Mouse (Mus musculus): ENCODE measurements at regions not wholly inside any gene's neighbourhood (a gene's known extent, or its start where the extent isn't known, plus 50 kb on each side); places are given as distances from the start of the nearest gene placed in this dataset.

- peak; percentile 39 to 48 for DNase-seq
- intact Hi-C loops (cut with DNase I), result no loop called here
Observed at GRCm38 (mm10) chr1:72963449-72963848, 52.3 kb downstream of the Tnp1 start.

DNA sequence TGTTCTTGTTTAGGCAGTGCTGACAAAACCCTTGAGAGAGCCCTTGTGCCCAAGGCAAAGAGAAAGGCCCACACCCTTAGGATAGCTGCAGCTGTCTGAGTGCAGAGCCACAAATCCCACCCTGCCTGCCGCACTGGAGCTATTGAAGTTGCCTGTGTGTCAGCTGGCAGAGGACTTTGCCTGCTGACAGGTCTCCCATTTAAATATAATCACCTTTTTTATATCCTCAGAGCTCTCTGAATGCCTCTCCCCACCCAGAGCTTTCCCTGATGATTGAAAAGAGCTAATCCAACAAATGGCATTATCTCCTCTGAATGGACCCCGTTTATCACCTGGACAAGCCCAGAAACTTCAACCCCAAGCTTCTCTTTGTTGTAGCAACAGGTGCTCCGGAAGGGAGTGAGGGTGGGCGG is 55.5 kb downstream of the Tnp1 start:
- DNase-seq, result no peak
- intact Hi-C loops (cut with DNase I), result no loop called here

DNA sequence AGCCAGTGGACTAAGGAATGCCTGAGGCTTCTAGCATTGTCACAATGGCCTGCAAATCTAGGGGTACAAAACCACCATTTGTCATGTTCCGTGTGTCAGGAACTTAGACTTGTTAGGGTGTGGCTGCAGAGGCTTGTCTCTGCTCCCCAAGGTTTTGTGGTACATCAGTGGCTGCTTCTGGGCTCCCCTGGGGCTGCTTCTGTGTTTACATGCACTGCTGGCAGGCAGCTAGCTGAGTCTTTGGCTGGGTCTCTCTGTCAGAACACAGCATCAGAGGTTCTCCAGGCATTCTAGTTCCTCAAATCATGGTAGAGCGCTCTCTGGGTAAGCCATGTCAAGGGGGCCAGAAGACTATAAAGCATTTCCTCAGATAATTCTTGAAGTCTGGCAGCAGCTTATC is 60.3 kb downstream of the Tnp1 start:
- DNase-seq, result no peak
- intact Hi-C loops (cut with DNase I), result no loop called here

- intact Hi-C loops (cut with DNase I), result no loop called here
- no peak for DNase-seq
Observed at GRCm38 (mm10) chr1:72952896-72953295, 62.8 kb downstream of the Tnp1 start.

GRCm38 (mm10) chr1:72951802-72952201 is 63.9 kb downstream of the Tnp1 start:
- intact Hi-C loops (cut with DNase I), result no loop called here
- no peak for DNase-seq

GRCm38 (mm10) chr1:72951365-72951764 is 64.3 kb downstream of the Tnp1 start:
- intact Hi-C loops (cut with DNase I), result no loop called here
- no peak for DNase-seq

DNA sequence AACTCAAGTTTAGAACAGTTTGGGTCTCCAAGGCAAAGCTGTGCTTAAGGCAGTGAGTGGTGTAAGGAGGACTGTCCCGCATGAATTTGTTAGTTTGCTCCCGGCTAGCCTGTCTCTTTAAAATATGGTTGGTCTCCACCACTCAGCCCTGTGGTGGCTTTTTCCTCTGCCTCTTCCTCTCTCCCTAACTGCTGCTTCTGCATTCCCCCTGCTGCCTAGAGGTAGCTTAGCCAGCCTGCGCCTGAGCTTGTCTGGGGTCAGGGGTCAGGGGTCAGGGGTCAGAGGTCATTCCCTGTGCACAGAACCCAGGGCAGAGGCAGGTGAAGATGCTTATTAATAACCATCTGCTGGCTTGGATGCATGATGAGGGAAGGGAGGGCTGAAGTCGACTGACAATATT is 69.5 kb downstream of the Tnp1 start:
- no peak for DNase-seq
- intact Hi-C loops (cut with DNase I), result no loop called here

DNA sequence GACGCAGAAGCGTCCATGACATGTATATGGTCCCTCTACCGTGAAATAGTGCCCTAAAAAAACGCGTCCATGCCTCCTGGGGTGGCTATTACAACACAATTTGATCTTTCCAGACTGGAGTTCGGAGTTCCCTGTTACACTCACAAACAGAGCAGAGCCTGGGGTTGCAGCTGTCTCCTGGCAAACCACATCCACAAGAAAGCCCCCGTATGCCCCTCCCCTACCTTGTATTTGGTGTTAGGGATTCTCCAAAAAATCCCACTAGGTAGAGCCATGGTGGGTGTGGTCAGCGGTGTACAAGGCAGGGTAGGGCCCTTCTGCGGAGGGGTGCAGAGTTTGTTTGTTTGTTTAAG is 70.0 kb downstream of the Tnp1 start:
- no peak for DNase-seq
- intact Hi-C loops (cut with DNase I), result no loop called here

- intact Hi-C loops (cut with DNase I), result no loop called here
- no peak for DNase-seq
Observed at GRCm38 (mm10) chr1:72944805-72945749, 70.4 kb upstream of the Igfbp5 start.

- intact Hi-C loops (cut with DNase I), result no loop called here
- DNase-seq, result no peak
Observed at GRCm38 (mm10) chr1:72944221-72944620, 69.5 kb upstream of the Igfbp5 start.

GRCm38 (mm10) chr1:72943082-72943481 is 68.4 kb upstream of the Igfbp5 start:
- no peak for DNase-seq
- intact Hi-C loops (cut with DNase I), result no loop called here

DNA sequence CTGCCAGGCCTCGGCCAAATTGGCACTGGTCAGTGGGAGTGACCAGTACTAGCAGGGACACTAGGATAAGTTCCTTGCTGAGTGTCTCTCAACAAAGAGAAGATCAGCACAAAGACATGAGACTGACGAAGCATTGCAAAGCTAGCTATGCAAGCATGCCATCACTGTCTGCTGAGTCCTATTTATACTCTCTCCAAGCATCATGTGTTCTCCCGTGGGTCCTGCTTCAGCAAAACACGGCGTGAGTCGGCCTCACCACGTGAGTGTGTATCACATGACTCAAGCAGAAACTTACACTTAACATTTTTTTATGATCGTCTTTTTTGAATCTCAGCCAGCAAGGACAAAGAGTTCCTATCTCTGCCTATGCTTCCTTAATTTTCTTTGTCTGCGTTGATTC is 67.7 kb upstream of the Igfbp5 start:
- intact Hi-C loops (cut with DNase I), result no loop called here
- peak in 1 of 2 experiments; percentile 25 for DNase-seq

DNA sequence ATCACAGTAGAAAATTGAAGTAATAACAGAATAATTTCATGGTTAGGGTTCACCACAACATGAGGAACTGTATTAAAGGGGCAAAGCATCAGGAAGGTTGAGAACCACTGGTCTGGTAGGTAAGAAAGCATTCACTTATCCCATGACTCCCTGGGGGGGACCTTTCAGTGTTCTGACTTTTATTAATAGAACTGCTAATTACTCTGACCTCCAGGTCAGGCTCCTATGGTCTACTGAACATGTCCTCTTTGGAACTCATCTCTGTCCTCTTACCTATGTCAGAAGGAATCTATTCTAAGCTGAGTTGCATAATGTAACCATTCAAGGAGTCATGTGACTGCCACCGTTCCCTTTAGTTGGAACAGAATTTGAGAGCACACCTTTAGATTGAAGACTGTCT is 65.3 kb upstream of the Igfbp5 start:
- intact Hi-C loops (cut with DNase I), result no loop called here
- no peak for DNase-seq

GRCm38 (mm10) chr1:72936681-72937465 is 62.2 kb upstream of the Igfbp5 start:
- DNase-seq, result peak in 1 of 2 experiments; percentile 37
- intact Hi-C loops (cut with DNase I), result no loop called here

- intact Hi-C loops (cut with DNase I), result no loop called here
- no peak for DNase-seq
Observed at GRCm38 (mm10) chr1:72936231-72936630, 61.5 kb upstream of the Igfbp5 start.

- no peak for DNase-seq
- intact Hi-C loops (cut with DNase I), result no loop called here
Observed at GRCm38 (mm10) chr1:72935084-72935483, 60.4 kb upstream of the Igfbp5 start.

- no peak for DNase-seq
- intact Hi-C loops (cut with DNase I), result loop anchor here (5.0 kb wide), 1 partner anchor 63 kb away; no protein-coding TSS in a partner anchor
Observed at GRCm38 (mm10) chr1:72929774-72930173, 55.1 kb upstream of the Igfbp5 start.

Data from heart, postnatal 36 days (tissue).